13 mouse cellular contexts compared by ENCODE assay signal in the genomic region with DNA sequence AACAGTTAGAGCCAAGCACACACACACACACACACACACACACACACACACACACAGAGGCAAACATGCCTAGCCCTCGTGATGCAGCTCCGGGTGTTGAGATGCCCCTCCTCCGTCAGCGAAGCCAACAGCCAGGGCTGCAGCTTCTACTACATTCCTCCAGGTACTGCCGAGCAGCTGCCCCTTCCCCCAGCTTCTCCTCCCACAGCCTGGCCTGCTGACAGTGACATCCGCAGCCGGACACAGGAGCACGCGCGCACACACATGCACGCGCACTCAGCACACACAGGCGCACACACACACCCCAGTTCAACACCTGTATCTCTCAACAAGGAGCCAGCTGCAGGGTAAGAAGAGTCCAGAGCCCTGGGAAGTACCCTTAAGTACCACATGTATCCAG. TPM values are rescaled to one million over a fixed set of nuclear protein-coding genes. Genes with fewer than 3 reads are reported as not detected.
DNase-seq lines count a peak whose midpoint lies in the region; ATAC-seq lines count a peak whose summit lies in the region.
"Had no signal": no experiment of that assay in that cellular context is flagged by ENCODE, and none has a peak within 500 bp of the region (broad histone marks: within the 10 kb centered on the region; RNA-seq: fewer than 3 reads in every experiment).

No protein-coding gene starts in this region.

- 0 out of 2 replicates have a peak overlapping the region, but pooled peaks have one; percentile 29 for H3K9ac ChIP-seq in forebrain, embryonic 14.5 days (ENCODE audit: low read length)
- H3K9ac ChIP-seq in hindbrain, embryonic 13.5 days: peak overlapping the region; percentile 87
- peak overlapping the region; percentile 80 for H3K9ac ChIP-seq in neural tube, embryonic 14.5 days (replicated peaks; ENCODE audit: low read depth, low read length)
- H3K9ac ChIP-seq: kidney, embryonic 15.5 days; limb, embryonic 13.5 days had no signal

- peaks cover 36% of the 10 kb centered on the region for H3K27me3 ChIP-seq in forebrain, embryonic 14.5 days (replicated peaks; ENCODE audit: control insufficient read depth, insufficient read depth, low read length)
- peaks cover 80% of the 10 kb centered on the region for H3K27me3 ChIP-seq in hindbrain, embryonic 13.5 days
- H3K27me3 ChIP-seq in neural tube, embryonic 14.5 days (ENCODE audit: control insufficient read depth, insufficient read depth, low read length): peaks cover 9% of the 10 kb centered on the region; the same call in 1 of the 2 replicates

- peak overlapping the region; percentile 53 for H3K4me3 ChIP-seq in forebrain, embryonic 14.5 days (ENCODE audit: low read depth, low read length)
- peak overlapping the region; percentile 64 for H3K4me3 ChIP-seq in hindbrain, embryonic 13.5 days
- H3K4me3 ChIP-seq in neural tube, embryonic 14.5 days (ENCODE audit: low read depth, low read length): peak overlapping the region; percentile 66
- H3K4me3 ChIP-seq: kidney, embryonic 15.5 days; limb, embryonic 13.5 days had no signal

- intact Hi-C loops in left cerebral cortex, postnatal 14 days (cut with DNase I): no loop called here
- intact Hi-C loops in gastrocnemius, postnatal 36 days (cut with DNase I): no loop called here

- no peak overlapping the region; the same call in 1 of the 2 replicates for H3K27ac ChIP-seq in forebrain, embryonic 14.5 days (ENCODE audit: low read depth, low read length)
- H3K27ac ChIP-seq in hindbrain, embryonic 13.5 days: peak overlapping the region; percentile 85
- H3K27ac ChIP-seq in neural tube, embryonic 14.5 days (ENCODE audit: low read depth, low read length): no peak overlapping the region
- H3K27ac ChIP-seq: kidney, embryonic 15.5 days; limb, embryonic 13.5 days had no signal

- peak; percentile 42 to 80 for DNase-seq in left cerebral cortex, postnatal 14 days (ENCODE audit: low spot score in 2 of 2)
- no peak for DNase-seq in left cerebral cortex, adult 9 months (ENCODE audit: low spot score in 2 of 2)
- DNase-seq in forebrain, embryonic 14.5 days (ENCODE audit: low spot score): no peak
- no peak for DNase-seq in cerebellum, adult 9-10 months
- DNase-seq in gastrocnemius, postnatal 36 days: no peak
- DNase-seq: cerebellum, adult 11 months; heart, adult 18-20 months had no signal

- no peak for ATAC-seq in forebrain, embryonic 14.5 days
- ATAC-seq in hindbrain, embryonic 13.5 days (ENCODE audit: low FRiP score): no peak
- no peak for ATAC-seq in neural tube, embryonic 14.5 days (ENCODE audit: low read depth)

- H3K4me1 ChIP-seq in forebrain, embryonic 14.5 days (ENCODE audit: control insufficient read depth, insufficient read depth, low read length): peaks cover 8% of the 10 kb centered on the region
- H3K4me1 ChIP-seq in hindbrain, embryonic 13.5 days (replicated peaks): peaks cover 80% of the 10 kb centered on the region
- H3K4me1 ChIP-seq in neural tube, embryonic 14.5 days (ENCODE audit: control insufficient read depth, insufficient read depth, low read length): peaks cover 16% of the 10 kb centered on the region

- no peaks in the 10 kb centered on the region for H3K9me3 ChIP-seq in forebrain, embryonic 14.5 days (replicated peaks; ENCODE audit: control insufficient read depth, low read length)
- no peaks in the 10 kb centered on the region for H3K9me3 ChIP-seq in hindbrain, embryonic 13.5 days
- H3K9me3 ChIP-seq in neural tube, embryonic 14.5 days (ENCODE audit: control insufficient read depth, low read length): no peaks in the 10 kb centered on the region
- H3K9me3 ChIP-seq: kidney, embryonic 15.5 days; limb, embryonic 13.5 days had no signal

- 52% methylated on average over 13 of the region's 13 CpGs for WGBS in forebrain, embryonic 14.5 days
- WGBS in hindbrain, embryonic 13.5 days: 49% methylated on average over 13 of the region's 13 CpGs
- 60% methylated on average over 13 of the region's 13 CpGs for WGBS in neural tube, embryonic 14.5 days

- H3K4me2 ChIP-seq in forebrain, embryonic 14.5 days (ENCODE audit: low read length): peak overlapping the region; percentile 94
- peak overlapping the region; percentile 87 for H3K4me2 ChIP-seq in hindbrain, embryonic 13.5 days
- H3K4me2 ChIP-seq in neural tube, embryonic 14.5 days (ENCODE audit: low read depth, low read length): peak overlapping the region; percentile 73
- H3K4me2 ChIP-seq: kidney, embryonic 15.5 days; limb, embryonic 13.5 days had no signal

- no peaks in the 10 kb centered on the region for H3K36me3 ChIP-seq in forebrain, embryonic 14.5 days (ENCODE audit: control insufficient read depth, insufficient read depth, low read length)
- no peaks in the 10 kb centered on the region for H3K36me3 ChIP-seq in hindbrain, embryonic 13.5 days
- H3K36me3 ChIP-seq in neural tube, embryonic 14.5 days (ENCODE audit: control insufficient read depth, insufficient read depth, low read length): no peaks in the 10 kb centered on the region
- H3K36me3 ChIP-seq: kidney, embryonic 15.5 days; limb, embryonic 13.5 days had no signal

RNA-seq across cellular contexts. Expression of a gene that starts 1.6 kb away (rescaled TPM):
- 100 to 1,000 TPM; 117 to 127 TPM for total RNA-seq in left cerebral cortex, postnatal 14 days (2021)
- 3.7 and 5.3 TPM in 2 replicates for polyA plus RNA-seq in forebrain, embryonic 14.5 days (2014; fragmentation: Nextera tagmentation; extraction: Ambion mirVana)
- 4.6 and 5.0 TPM in 2 replicates for polyA plus RNA-seq in hindbrain, embryonic 13.5 days (2015; fragmentation: Nextera tagmentation; extraction: Ambion mirVana)
- 4.1 and 6.8 TPM in 2 replicates for polyA plus RNA-seq in neural tube, embryonic 14.5 days (2014; fragmentation: Nextera tagmentation; extraction: Ambion mirVana)
- under 1 TPM; 0.02 to 0.08 TPM for total RNA-seq in gastrocnemius, postnatal 36 days (2021)
- total RNA-seq: CH12.LX had no signal
- polyA plus RNA-seq: kidney, embryonic 15.5 days; liver, embryonic 16.5 days had no signal

RNA-seq across cellular contexts. Expression of a gene that starts 56.3 kb away (rescaled TPM):
- total RNA-seq in left cerebral cortex, postnatal 14 days (2021): 1 to 10 TPM; 5.6 to 6.7 TPM
- 48.2 and 51.5 TPM in 2 replicates for polyA plus RNA-seq in forebrain, embryonic 14.5 days (2014; fragmentation: Nextera tagmentation; extraction: Ambion mirVana)
- polyA plus RNA-seq in hindbrain, embryonic 13.5 days (2015; fragmentation: Nextera tagmentation; extraction: Ambion mirVana): 36.7 and 40.1 TPM in 2 replicates
- polyA plus RNA-seq in neural tube, embryonic 14.5 days (2014; fragmentation: Nextera tagmentation; extraction: Ambion mirVana): 6.9 and 10.2 TPM in 2 replicates
- 1 to 10 TPM; 3.3 TPM for total RNA-seq in gastrocnemius, postnatal 36 days (2021)

Comparison
In these comparisons a context has a peak if more than half of its experiments do, and no peak if none do; other contexts are left out.
1. DNase-seq: peak in left cerebral cortex, postnatal 14 days (2 of 2); none in left cerebral cortex, adult 9 months (0 of 2), forebrain, embryonic 14.5 days (single experiment), cerebellum, adult 9-10 months (single experiment) and gastrocnemius, postnatal 36 days (0 of 2).
2. H3K9ac ChIP-seq: peak in every context shown above with its lines; median percentile 87 in hindbrain, embryonic 13.5 days; 80 in neural tube, embryonic 14.5 days; 29 in forebrain, embryonic 14.5 days.
3. Peak in every context shown above with its lines, with median percentiles within 50 percentile points of each other: H3K4me2 ChIP-seq and H3K4me3 ChIP-seq.